Mouse (Mus musculus): ENCODE data around the gene Col23a1. TPM values are rescaled to one million over a fixed set of nuclear protein-coding genes. Genes with fewer than 3 reads are reported as not detected.

The Col23a1 gene
- polyA plus RNA-seq, 1 experiment from 2014 or later, result 23.6 TPM

DNA sequence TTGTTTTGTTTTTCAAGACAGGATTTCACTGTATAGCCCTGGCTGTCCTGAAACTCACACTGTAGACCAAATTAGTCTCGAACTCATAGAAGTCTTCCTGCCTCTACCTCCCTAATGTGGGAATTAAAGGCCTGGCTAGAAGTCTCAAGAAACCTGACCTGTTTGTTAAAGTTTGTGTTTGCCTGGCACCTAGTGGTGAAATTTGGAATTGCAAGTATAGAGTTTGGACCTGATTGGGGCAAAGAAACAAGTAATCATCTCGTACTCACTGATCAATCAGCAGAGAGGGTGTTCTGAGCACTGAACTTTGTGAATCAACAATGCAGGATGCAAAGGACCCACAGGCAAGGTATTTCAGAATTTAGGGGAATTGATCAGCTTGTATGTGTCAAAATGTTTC lies 244.6 kb downstream of the Col23a1 start:
- Histone ChIP-seq H3K27me3 (0 out of 2 replicates have a peak, but pooled peaks cover 8% of the 10 kb centered on the region), H3K4me2 (replicated peaks) (no peak overlapping the region), H3K27ac (no peak overlapping the region), H3K9me3 (no peaks in the 10 kb centered on the region), H3K9ac (no peak overlapping the region), H3K36me3 (no peaks in the 10 kb centered on the region), H3K4me3 (no peak overlapping the region), H3K4me1 (peaks cover 25% of the 10 kb centered on the region)
- 25% methylated on average over 2 of the region's 2 CpGs for WGBS
- ATAC-seq (ENCODE audit: low FRiP score, low read depth), result no peak

DNA sequence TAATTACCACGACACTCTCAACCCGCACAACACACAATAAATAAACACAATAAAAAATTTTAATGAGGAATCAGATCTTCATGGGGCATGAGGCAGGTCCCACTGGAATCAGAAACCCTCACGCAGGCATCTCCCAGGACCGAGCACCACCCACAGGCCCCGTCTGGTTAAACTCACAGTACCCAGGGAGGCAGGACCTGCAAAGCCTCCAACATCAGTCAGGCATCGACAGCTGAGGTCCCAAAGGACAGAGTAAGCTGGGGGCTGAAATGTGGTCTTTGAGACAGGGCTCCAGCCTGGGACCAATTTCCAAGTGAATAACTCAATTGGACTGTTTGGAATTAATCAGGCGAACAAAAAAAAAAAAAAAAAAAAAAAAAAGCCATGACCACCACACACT lies 248.7 kb downstream of the Col23a1 start:
- no peak overlapping the region for H3K4me3 ChIP-seq
- ATAC-seq (ENCODE audit: low FRiP score, low read depth), result no peak
- H3K27ac ChIP-seq, result no peak overlapping the region
- H3K9me3 ChIP-seq, result no peaks in the 10 kb centered on the region
- 20% methylated on average over 7 of the region's 7 CpGs for WGBS
- peaks cover 38% of the 10 kb centered on the region for H3K4me1 ChIP-seq
- no peaks in the 10 kb centered on the region for H3K36me3 ChIP-seq
- no peak overlapping the region for H3K9ac ChIP-seq
- 0 out of 2 replicates have a peak, but pooled peaks cover 6% of the 10 kb centered on the region for H3K27me3 ChIP-seq
- no peak overlapping the region for H3K4me2 ChIP-seq (replicated peaks)

DNA sequence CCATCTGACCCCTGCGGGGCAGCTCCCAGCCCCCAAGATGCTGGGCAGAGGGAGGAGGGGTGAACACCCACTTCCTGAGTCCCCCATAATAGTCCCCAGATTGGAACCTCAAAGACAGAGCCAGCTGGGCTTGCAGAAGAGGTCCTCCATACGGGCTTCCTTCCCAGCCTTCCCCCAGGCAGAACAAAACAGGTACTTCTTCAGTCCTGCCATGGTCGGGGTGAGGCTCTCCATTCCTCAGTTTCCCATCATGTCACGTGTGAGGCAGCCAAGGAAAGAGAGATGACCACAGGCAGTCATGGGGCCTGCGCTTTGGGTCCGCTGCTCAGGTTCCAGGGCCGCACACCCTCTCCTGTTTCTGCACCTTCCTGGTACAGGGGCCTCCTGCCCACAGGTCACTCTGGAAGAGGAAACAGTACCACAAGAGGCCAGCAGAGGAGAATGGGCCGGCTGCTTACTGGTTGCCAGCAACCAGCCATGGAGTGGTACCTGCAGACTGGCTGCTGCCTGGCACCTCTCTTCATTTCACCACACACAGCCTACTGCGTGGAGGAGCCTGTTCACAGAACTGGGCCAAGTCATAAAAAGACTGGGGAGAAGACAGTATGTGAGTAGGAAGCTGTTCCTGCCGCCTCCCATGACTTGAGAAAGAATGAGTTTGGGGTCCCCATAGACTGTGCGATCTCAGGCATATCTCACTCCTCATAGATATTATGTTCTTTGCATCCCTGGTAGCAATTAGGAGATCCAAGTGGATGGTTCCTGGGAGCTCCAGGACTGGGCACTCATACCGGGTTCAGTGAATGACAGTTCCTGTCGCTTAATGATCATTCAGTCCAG lies 249.4 kb downstream of the Col23a1 start:
- H3K27ac ChIP-seq, result no peak overlapping the region; the same call in 1 of the 2 replicates

DNA sequence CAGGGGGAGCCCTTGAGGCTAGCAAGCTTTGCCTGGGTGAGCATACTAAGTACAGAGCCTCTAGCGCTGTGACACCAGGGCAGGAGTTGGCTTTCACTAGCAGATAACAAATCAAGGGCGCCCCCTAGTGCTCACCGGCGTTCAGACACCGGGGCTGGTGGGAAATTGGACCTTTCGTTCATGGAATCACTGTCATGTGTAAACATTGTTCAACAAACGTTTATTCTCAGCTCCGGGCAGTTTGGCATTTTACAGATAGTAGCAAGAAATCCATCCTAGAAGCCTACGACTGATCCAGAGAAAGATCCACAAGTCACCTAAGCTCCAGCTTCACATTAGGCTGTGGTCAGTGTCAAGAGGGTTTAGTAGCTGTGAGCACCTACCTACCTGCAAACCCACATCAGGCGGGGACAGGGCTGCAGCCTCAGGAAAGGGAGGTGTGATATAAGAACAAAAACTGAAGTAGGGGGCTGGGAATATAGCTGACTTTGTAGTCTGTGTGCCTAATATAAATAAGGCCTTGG lies 250.1 kb downstream of the Col23a1 start:
- Histone ChIP-seq H3K36me3 (no peaks in the 10 kb centered on the region), H3K4me1 (peaks cover 37% of the 10 kb centered on the region), H3K27me3 (0 out of 2 replicates have a peak, but pooled peaks cover 6% of the 10 kb centered on the region), H3K27ac (no peak overlapping the region), H3K9me3 (no peaks in the 10 kb centered on the region), H3K9ac (no peak overlapping the region), H3K4me2 (replicated peaks) (no peak overlapping the region), H3K4me3 (no peak overlapping the region)
- ATAC-seq (ENCODE audit: low FRiP score, low read depth), result peak; percentile 74; the same call in 1 of the 2 replicates
- WGBS, result 12% methylated on average over 10 of the region's 10 CpGs

More for the DNA sequence above, 249.4 kb downstream of the Col23a1 start:
- peak overlapping the region; percentile 8; the same call in 1 of the 2 replicates for H3K9ac ChIP-seq
- peaks cover 37% of the 10 kb centered on the region for H3K4me1 ChIP-seq
- no peak; the same call in 1 of the 2 replicates for ATAC-seq (ENCODE audit: low FRiP score, low read depth)
- no peak overlapping the region for H3K4me3 ChIP-seq
- 0 out of 2 replicates have a peak, but pooled peaks cover 6% of the 10 kb centered on the region for H3K27me3 ChIP-seq
- no peaks in the 10 kb centered on the region for H3K36me3 ChIP-seq
- H3K4me2 ChIP-seq (replicated peaks), result no peak overlapping the region
- WGBS, result 51% methylated on average over 13 of the region's 13 CpGs
- H3K9me3 ChIP-seq, result no peaks in the 10 kb centered on the region

GRCm38 (mm10) chr11:51542424-51542823 lies 252.7 kb downstream of the Col23a1 start:
- Histone ChIP-seq H3K4me3 (no peak overlapping the region), H3K4me1 (peaks cover 51% of the 10 kb centered on the region), H3K27ac (peak overlapping the region; percentile 44; the same call in 1 of the 2 replicates), H3K9me3 (no peaks in the 10 kb centered on the region), H3K27me3 (no peaks in the 10 kb centered on the region), H3K9ac (no peak overlapping the region), H3K4me2 (replicated peaks) (0 out of 2 replicates have a peak overlapping the region, but pooled peaks have one; percentile 9), H3K36me3 (no peaks in the 10 kb centered on the region)
- 22% methylated on average over 9 of the region's 9 CpGs for WGBS
- no peak for ATAC-seq (ENCODE audit: low FRiP score, low read depth)

DNA sequence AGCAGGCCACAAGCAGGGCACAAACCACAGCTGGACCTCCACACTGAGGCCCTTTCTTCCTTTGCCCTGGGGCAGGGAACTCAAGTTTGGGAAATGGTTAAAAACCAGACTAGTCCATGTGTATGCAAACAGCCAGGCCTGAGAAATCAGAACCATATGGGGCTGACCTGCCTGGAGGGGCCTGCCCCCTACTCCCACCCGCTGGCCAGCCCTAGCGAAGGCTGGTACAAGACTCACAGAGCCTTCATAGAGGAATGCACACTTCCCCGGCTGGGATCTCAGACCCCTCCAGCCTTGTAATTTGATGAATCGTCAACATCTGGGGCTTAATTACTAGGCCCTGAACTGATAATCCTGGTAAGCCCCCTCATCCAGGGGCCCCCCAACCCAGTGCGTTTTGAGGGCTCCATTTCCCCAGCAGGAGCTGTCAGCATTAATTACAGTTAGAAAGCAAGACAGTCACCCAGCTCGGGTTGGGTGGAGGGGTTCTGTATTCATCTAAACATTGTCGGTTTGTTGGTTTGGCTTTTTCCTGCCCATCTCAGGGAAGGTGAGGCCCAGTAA lies 253.8 kb downstream of the Col23a1 start:
- peak overlapping the region; percentile 52; the same call in 1 of the 2 replicates for H3K27ac ChIP-seq
- H3K9me3 ChIP-seq, result no peaks in the 10 kb centered on the region
- H3K4me2 ChIP-seq (replicated peaks), result no peak overlapping the region
- 0 out of 2 replicates have a peak overlapping the region, but pooled peaks have one; percentile 32 for H3K9ac ChIP-seq
- H3K27me3 ChIP-seq, result no peaks in the 10 kb centered on the region
- H3K4me1 ChIP-seq, result peaks cover 44% of the 10 kb centered on the region
- H3K36me3 ChIP-seq, result no peaks in the 10 kb centered on the region
- ATAC-seq (ENCODE audit: low FRiP score, low read depth), result no peak
- H3K4me3 ChIP-seq, result no peak overlapping the region
- 8% methylated on average over 7 of the region's 7 CpGs for WGBS

DNA sequence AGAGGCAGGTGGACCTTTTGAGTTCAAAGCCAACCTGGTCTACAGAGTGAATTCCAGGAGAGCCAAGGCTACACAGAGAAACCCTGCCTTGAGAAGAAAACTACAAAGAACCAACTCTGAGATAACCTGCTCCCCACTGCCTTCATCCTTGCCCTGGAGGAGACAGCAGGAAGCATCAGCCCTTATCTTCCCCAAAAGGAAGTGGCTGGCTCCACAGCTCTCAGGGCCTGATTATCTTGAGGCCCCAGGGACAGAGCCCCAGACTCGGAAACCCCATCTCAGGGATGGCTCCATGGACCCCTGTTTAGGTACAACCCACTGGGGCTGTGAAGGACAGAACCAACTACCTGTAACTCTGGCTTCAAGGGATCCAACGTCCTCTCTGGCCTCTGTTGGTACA lies 254.7 kb downstream of the Col23a1 start:
- 72% methylated on average over 2 of the region's 2 CpGs for WGBS
- Histone ChIP-seq H3K27ac (no peak overlapping the region), H3K4me2 (replicated peaks) (no peak overlapping the region), H3K4me1 (peaks cover 36% of the 10 kb centered on the region), H3K27me3 (no peaks in the 10 kb centered on the region), H3K9ac (no peak overlapping the region), H3K4me3 (no peak overlapping the region), H3K9me3 (no peaks in the 10 kb centered on the region), H3K36me3 (no peaks in the 10 kb centered on the region)
- no peak for ATAC-seq (ENCODE audit: low FRiP score, low read depth)

GRCm38 (mm10) chr11:51545811-51546210 lies 256.1 kb downstream of the Col23a1 start:
- peak overlapping the region; percentile 25; the same call in 1 of the 2 replicates for H3K9ac ChIP-seq
- ATAC-seq (ENCODE audit: low FRiP score, low read depth), result no peak
- WGBS, result 16% methylated on average over 4 of the region's 4 CpGs
- no peaks in the 10 kb centered on the region for H3K27me3 ChIP-seq
- no peaks in the 10 kb centered on the region for H3K36me3 ChIP-seq
- peaks cover 38% of the 10 kb centered on the region for H3K4me1 ChIP-seq
- no peak overlapping the region for H3K27ac ChIP-seq
- no peak overlapping the region for H3K4me2 ChIP-seq (replicated peaks)
- no peak overlapping the region for H3K4me3 ChIP-seq
- no peaks in the 10 kb centered on the region for H3K9me3 ChIP-seq

DNA sequence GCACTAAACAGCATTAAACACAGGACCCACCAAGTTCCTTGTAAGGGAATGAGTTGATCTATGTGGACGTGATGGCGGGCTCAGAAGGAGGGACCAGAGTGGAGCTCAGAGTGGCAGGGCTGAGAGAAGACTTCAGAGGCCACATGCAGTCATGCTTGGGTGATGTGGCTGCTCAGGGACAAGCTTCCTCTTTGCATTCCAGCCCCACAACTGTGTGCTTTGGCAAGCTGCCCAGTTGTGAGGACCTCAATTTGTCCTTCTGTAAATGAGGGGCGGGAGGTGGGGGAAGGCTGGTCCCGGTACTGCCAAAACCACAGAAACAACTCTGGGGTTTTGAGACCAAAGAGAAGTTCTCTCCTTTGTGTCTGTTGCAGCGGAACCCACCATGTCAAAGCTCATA lies 261.5 kb downstream of the Col23a1 start:
- Histone ChIP-seq H3K27me3 (no peaks in the 10 kb centered on the region), H3K36me3 (no peaks in the 10 kb centered on the region), H3K4me2 (replicated peaks) (no peak overlapping the region), H3K4me1 (peaks cover 26% of the 10 kb centered on the region), H3K27ac (no peak overlapping the region), H3K9me3 (no peaks in the 10 kb centered on the region), H3K9ac (no peak overlapping the region), H3K4me3 (no peak overlapping the region)
- ATAC-seq (ENCODE audit: low FRiP score, low read depth), result no peak
- WGBS, result 67% methylated on average over 5 of the region's 5 CpGs

GRCm38 (mm10) chr11:51552091-51552490 lies 262.4 kb downstream of the Col23a1 start:
- Histone ChIP-seq H3K36me3 (no peaks in the 10 kb centered on the region), H3K9me3 (no peaks in the 10 kb centered on the region), H3K9ac (no peak overlapping the region), H3K4me2 (replicated peaks) (no peak overlapping the region), H3K27me3 (no peaks in the 10 kb centered on the region), H3K4me1 (peaks cover 21% of the 10 kb centered on the region), H3K27ac (no peak overlapping the region), H3K4me3 (no peak overlapping the region)
- ATAC-seq (ENCODE audit: low FRiP score, low read depth), result no peak
- WGBS, result 66% methylated on average over 3 of the region's 3 CpGs

DNA sequence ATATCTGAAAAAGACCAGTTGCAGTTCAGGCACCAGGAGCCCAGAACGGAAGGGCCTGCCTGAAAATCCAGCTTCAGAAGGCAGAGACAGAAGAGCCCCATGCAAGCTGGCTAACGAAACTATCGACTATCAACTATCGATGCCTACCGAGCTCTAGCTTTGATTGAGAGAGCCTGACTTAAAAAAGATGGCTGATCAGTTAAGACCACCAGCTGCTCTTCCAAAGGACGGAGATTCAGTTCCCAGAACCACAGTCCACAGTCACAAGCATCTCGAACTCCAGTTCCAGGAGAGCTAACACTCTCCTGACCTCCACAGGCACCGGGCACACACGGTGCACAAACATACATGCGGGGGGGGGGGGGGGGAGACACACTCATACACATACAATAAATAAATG lies 264.9 kb downstream of the Col23a1 start:
- WGBS, result 64% methylated on average over 10 of the region's 10 CpGs
- Histone ChIP-seq H3K27ac (peak overlapping the region; percentile 6; the same call in 1 of the 2 replicates), H3K9ac (no peak overlapping the region), H3K4me3 (peak overlapping the region; percentile 23), H3K9me3 (no peaks in the 10 kb centered on the region), H3K36me3 (no peaks in the 10 kb centered on the region), H3K27me3 (no peaks in the 10 kb centered on the region), H3K4me1 (peaks cover 21% of the 10 kb centered on the region), H3K4me2 (replicated peaks) (peak overlapping the region; percentile 43)
- no peak for ATAC-seq (ENCODE audit: low FRiP score, low read depth)

DNA sequence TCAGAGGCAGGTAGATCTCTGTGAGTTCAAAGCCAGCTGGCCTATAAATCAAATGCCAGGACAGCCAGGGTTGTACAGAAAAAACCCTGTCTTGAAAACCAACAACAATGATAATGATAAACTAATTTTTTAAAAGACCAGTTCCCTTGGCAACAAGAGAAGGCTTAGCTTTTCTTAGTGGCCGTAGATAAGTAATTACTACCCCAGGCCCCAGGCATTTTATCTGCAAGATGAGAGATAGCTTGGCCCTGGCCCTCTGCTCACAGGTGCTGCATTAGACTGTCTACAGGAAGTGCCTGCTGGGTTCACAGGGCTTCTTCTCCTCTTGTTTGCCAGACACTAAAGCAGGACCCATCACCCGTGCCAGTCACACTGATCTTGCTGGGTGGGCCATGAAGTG lies 265.3 kb downstream of the Col23a1 start:
- no peaks in the 10 kb centered on the region for H3K27me3 ChIP-seq
- ATAC-seq (ENCODE audit: low FRiP score, low read depth), result no peak
- H3K27ac ChIP-seq, result no peak overlapping the region
- H3K9me3 ChIP-seq, result no peaks in the 10 kb centered on the region
- peak overlapping the region; percentile 23; the same call in 1 of the 2 replicates for H3K4me3 ChIP-seq
- H3K9ac ChIP-seq, result no peak overlapping the region
- peak overlapping the region; percentile 43 for H3K4me2 ChIP-seq (replicated peaks)
- peaks cover 21% of the 10 kb centered on the region for H3K4me1 ChIP-seq
- 59% methylated on average over 2 of the region's 2 CpGs for WGBS
- H3K36me3 ChIP-seq, result no peaks in the 10 kb centered on the region
